Mouse (Mus musculus) cerebellum, adult 2 months (tissue): ENCODE measurements around the gene Des.

Source experiments
- CTCF ChIP-seq: fragments of 200-500 bp; IDR thresholded peaks from 2 replicates; pipeline ENCODE4 v1.5.1; 2011; ENCODE audit warnings: low read depth, mild to moderate bottlenecking, control low read depth, low read length, moderate library complexity, borderline replicate concordance; ENCODE audit not compliant: insufficient read depth
- POLR2A ChIP-seq: fragments of 200-500 bp; IDR thresholded peaks from 2 replicates; pipeline ENCODE4 v1.6.1; 2011; ENCODE audit warnings: low read length, control low read depth, borderline replicate concordance; ENCODE audit not compliant: insufficient read depth

- TF ChIP-seq POLR2A (no peak), CTCF (no peak)
Observed at GRCm38 (mm10) chr1:75387469-75387928, 27.4 kb downstream of the Des start.
